Mouse (Mus musculus): ENCODE data around the gene Dagla.

The Dagla gene

DNA sequence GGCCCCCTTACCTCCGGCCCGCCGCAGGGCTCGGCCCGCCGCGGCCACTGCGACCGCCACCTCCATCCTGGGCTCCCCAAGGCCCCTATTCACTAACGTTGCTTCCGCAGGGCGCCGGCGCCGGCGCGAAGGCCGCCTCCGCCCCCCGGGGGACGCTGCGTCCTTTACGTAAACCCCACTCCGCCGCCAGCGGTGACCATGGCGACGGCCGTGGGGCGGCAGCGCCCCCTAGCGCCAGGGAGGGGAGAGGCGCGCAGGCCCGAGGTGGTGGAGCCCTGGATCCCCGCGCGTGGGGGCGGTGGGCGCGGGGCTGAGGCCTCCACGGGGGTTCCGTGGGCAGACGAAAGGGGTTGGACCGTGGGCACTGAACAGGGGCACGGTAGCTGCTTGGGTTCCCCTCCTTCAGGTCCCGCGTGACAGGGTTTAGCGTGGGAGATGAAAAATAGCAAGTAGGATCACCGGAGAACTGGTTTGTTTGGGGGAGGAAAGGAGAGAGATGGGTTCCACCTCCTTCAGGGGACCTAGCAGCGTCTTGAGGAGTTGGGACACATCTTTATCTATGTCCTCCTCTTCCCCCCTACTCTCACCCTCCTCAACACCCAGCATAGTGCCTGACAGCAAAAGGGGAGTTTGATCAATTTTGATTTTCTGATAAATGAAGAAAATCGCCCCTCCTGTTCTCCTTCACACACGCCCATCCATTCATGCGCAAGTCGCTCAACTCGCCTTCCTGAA, at the start of gene Dagla:
TSS of gene Dagla (minus strand) at position 68 of the 735 bp plus-strand sequence.
- DNase-seq, result peak; percentile 81 to 87

DNA sequence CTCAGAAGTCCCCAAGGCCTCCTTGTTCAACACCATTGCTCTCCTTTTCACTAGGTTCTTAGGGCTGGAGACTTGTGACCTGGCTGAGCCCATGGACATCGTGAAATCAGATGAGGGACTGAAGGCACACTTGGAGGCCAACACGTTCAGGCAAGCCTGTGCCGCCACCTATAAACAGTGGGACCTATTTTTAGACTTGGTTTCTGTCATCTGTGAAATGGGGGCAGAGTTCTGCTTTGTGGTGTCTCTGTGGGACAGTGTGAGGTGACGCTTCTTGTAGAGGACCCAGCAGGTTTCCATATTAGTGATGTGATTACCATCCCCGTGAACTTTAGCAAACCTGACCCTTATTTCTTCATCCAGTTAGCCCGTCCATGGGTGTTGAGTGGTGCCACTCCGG, 47.5 kb upstream of the Dagla start:
- DNase-seq, result no peak

DNA sequence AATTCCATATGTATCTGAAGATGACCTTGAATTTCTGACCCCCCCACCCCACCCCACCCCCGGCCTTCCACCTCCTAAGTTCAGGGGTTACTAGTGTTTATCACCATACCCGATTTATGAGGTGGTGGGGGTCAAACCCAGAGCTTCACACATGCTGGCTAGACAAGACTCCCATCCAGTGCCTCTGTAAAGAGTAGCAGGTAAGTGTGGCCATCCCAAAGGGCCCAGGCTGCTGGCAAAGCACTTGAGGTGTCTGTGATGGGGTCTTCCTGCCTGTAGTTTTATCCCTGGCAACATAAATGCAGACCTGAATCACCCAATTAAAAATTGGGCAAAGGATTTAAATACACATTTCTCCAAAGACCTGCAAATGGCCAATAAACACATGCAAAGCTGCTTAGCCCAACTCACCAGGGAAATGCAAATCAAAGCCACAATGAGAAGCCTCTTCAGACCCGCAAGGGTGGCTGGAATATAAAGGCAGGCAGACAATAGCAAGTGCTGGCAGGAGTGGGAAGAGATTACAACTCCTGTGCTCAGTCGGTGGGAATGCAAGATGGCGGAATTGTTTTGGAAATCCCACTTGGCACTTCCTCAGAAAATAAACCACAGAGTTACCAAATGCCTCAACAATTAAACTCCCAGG, 43.1 kb upstream of the Dagla start:
- DNase-seq, result no peak

DNA sequence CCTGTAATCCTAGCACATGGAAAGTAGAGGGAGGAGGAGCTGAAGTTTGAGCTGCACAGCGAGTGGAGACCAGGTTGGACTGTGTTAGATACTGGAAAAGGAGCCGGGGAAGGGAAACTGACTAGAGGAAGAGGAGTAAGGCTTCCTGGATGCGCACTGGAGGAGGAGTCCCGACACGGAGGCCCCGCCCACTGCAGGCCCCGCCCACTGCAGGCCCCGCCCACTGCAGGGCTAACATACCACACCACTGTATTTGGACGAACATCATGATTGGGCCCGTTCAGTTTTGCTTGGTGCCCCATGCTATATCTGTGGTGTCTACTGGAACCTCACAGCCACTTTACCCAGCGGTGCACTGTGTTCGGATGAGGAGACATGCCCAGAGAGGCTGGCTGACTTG, 41.0 kb upstream of the Dagla start:
- DNase-seq, result peak; percentile 27

DNA sequence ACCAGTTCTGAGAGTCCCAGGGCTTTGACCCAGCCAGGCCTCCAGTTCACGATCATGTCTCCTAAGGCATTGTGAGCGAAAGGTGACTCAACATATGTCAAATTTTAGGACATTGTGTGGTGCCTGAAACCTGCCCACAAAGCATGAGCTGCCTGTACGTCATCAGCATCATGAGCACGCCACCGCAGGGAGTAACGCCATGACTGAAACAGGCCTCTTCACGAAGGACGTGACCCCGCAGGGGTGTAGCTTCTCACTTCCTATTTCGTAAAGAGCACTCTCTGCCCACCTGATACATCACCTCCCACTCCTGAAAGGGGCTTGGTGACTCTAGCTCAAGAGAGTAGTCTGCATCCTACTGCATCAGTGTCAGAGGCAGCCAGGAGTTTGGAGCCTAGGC, 39.2 kb upstream of the Dagla start:
- no peak for DNase-seq

DNA sequence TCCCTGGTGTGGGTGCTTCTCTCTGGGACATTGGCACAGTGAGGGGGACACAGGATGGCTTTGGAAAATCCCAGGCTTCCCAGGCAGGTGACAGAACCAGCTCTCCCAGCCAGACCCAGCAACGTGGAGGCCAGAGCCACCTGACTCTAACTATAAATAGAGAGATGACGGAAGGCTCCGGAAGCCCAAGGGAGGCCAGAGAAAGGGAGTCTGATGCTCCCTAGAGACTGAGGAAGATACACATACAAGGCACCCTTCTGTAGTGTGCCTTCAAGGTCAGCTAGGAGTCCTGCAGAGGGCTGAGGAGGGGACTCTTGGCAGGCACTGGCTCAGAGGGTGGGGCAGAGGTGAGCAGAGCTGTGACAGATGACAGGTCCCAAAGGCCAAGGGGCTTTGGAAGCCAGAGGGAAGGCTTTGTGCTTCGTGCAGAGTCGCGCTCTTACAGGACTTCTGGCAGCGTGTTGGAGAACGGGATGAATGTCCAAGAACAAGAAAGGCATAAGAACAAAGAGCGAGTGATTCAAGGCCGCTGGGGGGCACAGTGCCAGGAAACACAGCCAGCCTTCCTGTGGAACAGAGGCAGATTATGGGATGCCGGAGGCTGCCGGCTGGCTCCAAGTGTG, 37.3 kb upstream of the Dagla start:
- peak; percentile 62 to 68 for DNase-seq

DNA sequence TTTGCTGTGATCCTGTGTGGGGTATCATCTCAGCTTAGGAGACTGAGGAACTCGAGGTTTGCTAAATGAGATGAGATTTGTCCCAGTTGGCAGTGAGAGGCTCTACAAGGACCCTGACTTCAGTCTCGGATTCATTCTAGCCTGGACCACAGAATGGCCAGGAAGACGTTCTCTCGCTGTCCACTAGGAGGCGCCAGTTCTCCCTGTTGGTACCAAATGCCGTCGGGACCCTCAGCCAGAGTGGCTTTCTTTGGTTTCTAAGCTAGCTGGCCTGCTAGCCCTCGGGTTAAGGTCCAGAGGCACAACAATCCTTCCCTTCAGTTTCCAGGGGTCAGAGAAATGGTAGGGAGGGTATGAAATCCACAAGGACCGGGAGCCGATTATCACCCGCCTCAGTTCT, 36.5 kb upstream of the Dagla start:
- peak; percentile 82 to 83 for DNase-seq

DNA sequence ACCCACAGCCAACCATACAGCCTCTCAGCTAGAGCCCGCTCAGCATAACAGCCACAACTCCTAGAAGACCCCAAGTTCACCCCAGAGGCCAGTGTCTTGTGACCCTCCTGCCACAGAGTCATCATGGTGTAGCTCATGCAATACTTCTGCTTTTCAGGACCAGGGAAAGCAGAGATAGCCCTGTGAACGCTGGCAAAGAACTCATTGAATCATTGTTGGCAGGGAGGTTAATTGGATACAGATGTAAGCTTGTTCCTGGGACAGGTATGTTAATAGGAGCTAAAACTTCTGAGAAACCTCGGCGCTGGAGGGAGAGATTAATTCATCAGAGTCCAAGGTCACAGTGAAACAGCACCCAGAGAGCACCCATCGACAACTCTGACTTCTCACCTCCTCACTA, 36.0 kb upstream of the Dagla start:
- no peak for DNase-seq

DNA sequence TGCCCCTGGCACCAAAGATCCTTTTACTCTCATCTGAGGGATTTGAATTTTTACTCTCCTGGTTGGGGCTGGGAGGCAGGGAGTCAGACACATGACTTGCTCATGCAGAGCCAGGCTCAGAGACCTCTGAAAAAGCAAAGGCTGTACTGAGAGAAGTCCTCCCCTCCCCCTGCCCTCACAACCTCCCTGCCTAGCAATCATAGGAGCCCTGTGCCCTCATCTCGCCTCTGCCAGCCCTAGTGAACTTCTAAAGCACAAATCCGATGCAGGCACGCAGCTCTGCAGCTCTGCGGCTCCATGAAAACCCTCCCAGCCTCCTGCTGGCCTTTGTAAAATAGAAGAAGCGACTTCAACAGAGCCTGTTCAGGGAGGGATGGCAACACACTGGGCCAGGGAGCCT, 34.6 kb upstream of the Dagla start:
- DNase-seq, result no peak

DNA sequence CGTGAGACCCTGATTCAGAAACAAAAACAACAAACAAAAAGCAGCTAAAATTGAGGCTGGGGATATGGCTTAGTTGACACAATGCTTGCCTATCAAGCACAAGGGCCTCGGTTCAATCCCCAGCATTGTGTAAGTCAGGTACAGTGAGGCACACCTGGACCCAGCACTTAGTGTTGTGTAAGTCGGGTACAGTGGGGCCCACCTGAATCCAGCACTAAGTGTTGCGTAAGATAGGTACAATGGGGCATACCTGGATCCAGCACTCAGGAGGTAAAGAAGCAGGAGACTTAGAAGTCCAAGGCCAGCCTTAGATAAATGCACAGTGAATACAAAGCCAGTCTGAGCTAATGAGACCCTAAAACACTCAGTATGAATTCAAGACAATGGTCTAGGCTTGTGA, 34.0 kb upstream of the Dagla start:
- no peak for DNase-seq

DNA sequence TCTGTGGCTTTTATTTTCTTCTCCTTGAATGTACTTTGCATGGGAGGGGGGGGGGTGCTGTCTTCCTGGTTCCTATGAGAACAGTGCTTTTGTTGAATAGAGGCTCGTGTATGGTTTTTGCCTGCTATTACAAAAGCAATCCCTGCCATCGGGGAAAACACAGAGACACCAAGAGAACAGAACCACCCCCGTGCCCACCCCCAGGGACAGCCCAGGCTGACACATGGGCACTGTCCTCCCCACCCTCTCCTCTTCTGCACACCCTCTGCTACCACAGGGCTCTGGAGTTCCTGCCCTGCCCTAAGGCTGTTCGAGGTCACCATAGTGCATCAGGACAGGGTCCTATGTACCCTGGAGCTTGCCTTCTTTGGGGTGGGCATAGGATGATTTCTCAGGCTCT, 29.8 kb upstream of the Dagla start:
- no peak for DNase-seq

DNA sequence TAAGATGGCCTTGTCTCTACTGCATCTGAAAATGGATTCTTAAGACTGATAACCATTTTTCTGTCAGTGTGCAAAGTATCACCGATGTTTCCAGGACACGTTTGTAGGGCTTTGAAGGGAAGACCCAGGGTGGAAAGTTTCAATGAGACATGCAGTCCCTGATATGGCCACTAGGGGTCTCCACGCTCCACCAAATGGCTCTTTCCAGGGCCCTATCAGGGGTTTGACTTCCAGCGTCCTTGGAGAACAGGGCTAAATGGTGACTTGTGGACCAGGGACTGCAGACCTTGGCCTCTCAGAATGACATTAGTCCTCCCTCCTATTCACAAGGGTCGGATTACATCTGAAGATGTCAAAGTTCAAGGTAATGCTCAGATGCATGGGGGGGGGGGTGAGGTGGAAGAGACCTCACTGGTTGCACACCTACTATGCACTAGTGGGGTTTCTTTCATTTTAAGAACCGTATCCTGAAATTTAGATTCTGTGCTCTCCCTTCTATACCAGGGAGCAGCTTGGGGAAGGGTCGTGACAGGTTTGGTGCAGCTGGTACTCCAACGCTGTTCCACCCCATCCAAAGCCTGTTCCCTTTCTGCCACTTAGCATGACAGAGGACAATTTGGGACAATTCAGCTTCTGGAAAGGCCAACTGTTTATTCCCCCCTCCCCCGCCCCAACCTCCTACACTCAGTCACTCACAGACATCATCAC, 29.0 kb upstream of the Dagla start:
- peak; percentile 76 to 80 for DNase-seq

DNA sequence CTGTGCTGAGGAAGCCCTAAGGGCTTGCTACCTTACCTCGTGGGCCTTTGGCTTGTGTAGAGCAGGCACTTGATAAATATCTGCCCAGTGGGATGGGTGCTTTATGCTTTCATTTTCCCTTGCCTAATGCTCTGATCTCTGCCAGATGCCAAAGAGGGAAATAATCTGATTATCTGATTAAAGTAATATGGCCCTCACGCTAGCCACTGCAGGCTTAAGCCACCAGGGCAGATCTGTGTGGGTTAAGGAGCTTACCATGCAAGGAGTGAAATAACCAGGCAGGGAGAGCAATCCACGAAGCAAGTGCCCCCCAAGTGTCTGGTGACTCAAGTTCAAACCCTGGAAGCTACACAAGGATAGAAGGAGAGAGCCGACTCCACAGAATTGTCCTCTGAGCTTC, 27.0 kb upstream of the Dagla start:
- DNase-seq, result no peak

DNA sequence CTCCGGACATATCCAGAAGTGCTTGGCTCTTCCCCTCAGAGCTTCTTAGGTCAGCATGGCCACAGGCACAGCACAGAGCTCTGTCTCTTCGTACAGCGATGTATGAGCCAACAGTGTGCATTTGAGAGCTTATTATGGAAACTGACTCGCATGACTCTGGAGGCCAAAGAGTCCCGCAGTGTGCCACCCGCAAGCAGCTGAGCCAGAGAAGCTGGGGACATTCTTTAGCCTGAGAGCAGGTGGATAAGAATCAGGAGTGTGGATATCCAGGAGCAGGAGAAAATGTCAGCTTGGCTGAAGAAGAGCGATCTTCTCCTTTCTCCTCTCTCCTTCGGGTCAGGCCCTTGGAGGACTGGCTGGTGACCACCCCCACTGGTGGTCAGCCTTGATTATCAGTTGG, 24.4 kb upstream of the Dagla start:
- no peak for DNase-seq

DNA sequence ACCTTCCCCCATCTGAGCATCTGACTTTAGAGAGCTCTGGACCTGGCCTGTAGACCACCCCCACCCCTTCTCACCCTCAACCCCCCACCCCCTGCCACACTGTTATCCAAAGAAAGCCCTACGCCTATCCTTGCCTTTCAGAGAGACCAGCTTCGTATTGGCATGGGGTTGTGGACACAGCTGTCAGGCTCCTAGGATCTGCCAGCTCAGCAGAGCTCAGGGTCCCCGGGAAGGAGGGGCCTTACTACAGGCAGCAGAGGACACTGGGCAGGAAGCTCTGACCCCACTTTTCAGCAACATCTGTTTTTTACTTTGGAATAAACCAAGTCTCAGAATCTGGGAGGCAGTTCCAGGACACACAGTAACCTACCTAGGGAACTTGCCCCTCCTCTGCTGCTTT, 21.9 kb upstream of the Dagla start:
- DNase-seq, result peak; percentile 30 to 43

DNA sequence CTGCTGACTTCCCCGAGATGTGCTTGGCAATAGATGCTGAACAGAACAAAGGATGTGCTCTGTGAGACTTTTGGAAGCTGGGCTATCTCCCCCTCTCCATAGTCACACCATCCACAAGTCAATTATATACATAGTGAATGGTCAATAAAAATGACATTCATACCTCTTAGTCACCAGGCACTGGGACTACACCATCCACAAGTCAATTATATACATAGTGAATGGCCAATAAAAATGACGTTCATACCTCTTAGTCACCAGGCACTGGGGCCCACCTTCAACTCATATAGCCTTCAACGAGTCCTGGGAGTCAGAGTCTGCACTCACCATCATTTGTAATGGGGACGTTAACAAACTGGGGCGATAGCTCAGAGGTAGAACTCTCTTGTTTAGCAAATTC, 19.2 kb upstream of the Dagla start:
- DNase-seq, result no peak

DNA sequence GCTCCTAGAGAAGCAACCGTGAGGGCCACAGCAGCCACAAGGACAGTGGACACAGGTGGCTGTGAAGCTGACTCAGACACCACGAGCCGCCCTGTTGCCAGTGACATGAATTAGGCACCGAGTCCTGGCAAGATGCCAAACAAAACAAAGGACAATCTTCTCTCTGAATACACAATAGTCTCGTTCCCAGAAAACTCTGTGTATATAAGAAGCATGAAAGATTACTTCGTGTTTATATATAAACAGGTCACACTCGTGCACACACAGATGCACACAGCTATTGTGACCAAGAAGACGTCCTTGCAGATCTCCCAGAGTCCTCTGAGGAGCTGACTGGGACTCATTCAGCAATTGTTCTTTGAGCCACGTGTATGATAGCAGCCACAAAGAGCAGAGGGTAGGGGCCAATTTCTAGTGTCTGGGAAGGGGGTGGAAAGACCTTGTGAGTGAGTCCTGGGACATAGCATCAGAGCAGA, 18.7 kb upstream of the Dagla start:
- DNase-seq, result peak; percentile 33 to 60

DNA sequence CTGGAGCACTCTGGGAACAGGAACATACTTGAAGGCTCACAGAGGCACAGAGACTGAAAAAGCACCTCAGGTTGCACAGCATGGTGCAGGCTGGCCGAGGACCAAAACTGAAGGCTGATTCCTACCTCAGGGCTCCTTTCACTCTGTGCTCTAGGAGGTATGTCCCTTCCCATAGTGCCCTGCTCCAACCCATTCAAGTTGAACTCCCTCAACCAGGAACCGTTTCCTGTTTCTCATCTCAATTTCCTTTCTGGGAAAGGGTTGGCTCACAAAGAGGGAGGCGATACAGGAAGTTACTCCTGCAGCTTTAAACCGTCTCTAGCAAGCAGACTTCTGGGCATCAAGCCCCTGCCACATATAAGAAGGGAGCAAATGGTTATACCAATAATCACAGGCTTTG, 13.1 kb upstream of the Dagla start:
- DNase-seq, result no peak

DNA sequence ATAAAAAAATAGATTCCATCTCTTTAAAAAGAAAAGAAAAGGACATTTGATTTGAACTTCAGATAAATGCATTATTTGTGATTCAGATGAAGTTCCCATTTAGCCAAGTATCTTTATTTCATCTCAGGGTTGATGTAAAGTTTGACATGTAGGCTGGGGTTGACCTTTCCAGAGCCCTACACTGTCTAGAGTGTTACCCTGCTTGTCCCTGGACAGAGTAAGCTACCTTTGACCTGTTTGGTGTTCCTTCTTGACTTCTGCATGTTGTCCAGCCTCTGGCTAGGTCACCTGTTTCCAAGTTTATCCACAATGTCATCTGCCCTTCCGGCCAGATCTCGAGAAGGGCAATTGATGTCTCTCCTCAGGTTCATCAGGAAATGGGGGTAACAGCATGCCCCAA, 12.7 kb upstream of the Dagla start:
- no peak for DNase-seq

DNA sequence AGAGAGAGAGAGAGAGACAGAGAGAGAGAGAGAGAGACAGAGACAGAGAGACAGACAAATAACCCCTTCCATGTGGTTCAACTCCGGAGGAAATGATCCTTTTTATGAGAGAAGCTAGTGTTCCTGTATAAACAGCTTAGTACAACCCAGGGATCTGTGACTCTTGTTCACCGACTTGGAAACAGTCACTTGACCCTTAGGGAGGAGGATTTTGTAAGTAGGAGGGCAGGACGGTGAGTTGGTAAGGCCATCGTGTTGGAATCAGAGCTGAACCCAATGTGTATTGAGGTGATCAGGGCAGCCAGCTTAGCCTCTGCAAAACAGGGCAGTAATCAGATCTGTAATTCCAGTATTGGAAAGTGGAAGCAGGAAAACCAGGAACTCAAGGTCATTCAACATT, 12.3 kb upstream of the Dagla start:
- no peak for DNase-seq

DNA sequence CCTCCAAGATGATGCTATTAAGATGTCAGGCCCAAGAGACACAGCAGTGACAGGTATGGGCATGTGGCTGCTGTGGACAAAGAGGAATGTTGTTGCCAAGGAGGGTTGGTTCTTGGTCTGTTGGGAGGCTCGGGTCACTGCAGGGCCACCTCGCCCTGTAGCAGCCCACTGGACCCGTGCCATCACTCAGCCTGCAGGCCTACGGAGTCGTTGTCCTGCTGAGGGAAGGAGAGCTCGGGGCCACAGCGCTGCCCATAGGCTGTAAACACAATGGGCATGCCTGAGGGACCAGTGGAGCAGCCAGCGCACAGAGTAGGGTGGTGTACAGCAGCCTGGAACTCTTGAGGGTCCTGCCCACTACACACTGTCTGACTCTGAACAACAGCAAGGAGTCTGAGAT, 7.4 kb upstream of the Dagla start:
- DNase-seq, result no peak

DNA sequence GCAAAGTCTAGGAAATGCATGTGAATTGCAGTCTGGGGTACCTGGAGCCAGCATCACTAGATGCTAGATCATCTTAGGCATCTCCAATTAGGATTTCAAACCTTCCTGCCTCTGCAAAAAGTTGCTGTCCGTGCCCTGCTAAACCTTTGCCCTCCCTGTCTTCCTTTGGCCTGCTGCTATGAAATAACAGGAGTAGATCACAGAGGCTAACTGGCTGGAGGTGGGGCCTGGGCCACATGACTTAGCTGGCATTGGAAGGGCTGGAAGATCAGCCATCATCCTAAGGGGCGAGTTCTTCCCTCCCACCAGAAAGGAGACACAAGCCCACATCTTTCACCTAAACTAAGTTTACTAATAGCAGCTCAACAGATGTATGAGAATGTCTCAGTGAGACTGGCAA, 4.3 kb upstream of the Dagla start:
- no peak for DNase-seq

DNA sequence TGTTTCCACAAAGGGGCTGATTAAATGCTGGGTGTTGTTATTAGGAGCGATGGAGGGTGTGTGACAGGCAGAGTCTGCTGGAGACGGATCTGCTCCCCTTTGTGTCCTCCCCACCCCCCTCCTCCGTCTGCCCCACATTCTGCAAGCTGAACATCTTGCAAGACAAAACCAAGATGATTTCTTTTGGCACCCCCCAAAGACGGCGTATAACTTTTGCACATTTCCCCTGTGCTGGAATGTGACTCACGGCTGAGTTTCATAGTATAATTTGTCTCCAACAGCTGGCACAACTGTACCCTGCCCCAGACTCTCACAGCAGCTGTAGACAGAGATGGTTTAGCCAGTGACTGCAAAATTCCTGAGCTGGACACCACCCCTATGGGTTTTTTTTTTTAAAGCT, 3.3 kb upstream of the Dagla start:
- no peak for DNase-seq

DNA sequence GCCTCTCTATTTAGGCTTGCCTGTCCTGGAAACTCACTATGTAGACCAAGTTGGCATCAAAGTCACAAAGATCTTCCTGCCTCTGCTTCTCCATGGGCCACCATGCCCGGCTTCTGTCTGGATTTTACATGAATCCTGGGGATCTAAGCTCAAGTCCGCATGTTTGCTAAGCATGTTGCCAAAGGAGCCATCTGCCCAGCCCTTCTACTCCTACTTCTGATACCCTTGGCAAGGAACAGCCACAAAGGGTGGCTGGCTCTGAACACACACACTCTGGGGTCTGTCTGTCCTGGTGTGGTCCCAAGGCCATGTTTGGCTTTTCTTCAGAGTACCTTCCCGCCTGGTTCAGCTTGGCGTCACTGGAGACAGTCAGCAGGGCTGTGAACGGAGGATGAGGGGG, 2.7 kb upstream of the Dagla start:
- no peak for DNase-seq

Measured in kidney, postnatal 4 days (tissue).